Mouse (Mus musculus) olfactory bulb, adult 2 months (tissue): ENCODE measurements around the gene Gm5134.

ENCODE experiments used
- CTCF ChIP-seq: fragments of 200-500 bp; IDR thresholded peaks from 2 replicates; pipeline ENCODE4 v1.5.1; 2012; ENCODE audit warnings: low read depth, mild to moderate bottlenecking, low read length, moderate library complexity; ENCODE audit not compliant: insufficient read depth
- POLR2A ChIP-seq: fragments of 200-500 bp; IDR thresholded peaks from 2 replicates; pipeline ENCODE4 v1.6.1; 2012; ENCODE audit warnings: mild to moderate bottlenecking, low read depth, low read length, moderate library complexity; ENCODE audit not compliant: insufficient read depth

- TF ChIP-seq CTCF (no peak), POLR2A (no peak)
These were observed 5.0 kb upstream of the Gm5134 start for GRCm38 (mm10) chr10:75949053-75950045.
